Mouse (Mus musculus) thymus, adult 2 months (tissue): ENCODE measurements around the gene Grm3.

ENCODE experiments used
- CTCF ChIP-seq: fragments of 200-500 bp; IDR thresholded peaks from 2 replicates; pipeline ENCODE4 v1.5.1; 2012; ENCODE audit warnings: mild to moderate bottlenecking, control low read depth, low read length, moderate library complexity, borderline replicate concordance; ENCODE audit not compliant: control insufficient read depth, poor library complexity, insufficient read depth; ENCODE audit errors: extremely low read depth
- POLR2A ChIP-seq: fragments of 200-500 bp; IDR thresholded peaks from 2 replicates; pipeline ENCODE4 v1.6.1; 2012; ENCODE audit warnings: mild to moderate bottlenecking, low read length, control low read depth, moderate library complexity; ENCODE audit not compliant: control insufficient read depth, poor library complexity, insufficient read depth; ENCODE audit errors: extremely low read depth

- TF ChIP-seq CTCF (no peak), POLR2A (no peak)
Measured at GRCm38 (mm10) chr5:9579021-9579420, 145.9 kb downstream of the Grm3 start.
